Comparison of ENCODE assay signal across 32 mouse cellular contexts in genomic region chr9:119230829-119231228, GRCm38 (mm10). TPM values are rescaled to one million over a fixed set of nuclear protein-coding genes. Genes with fewer than 3 reads are reported as not detected.
A peak's percentile ranks its signal among the peaks of the same experiment; 100 is the strongest.
DNase-seq lines count a peak whose midpoint lies in the region; ATAC-seq and TF ChIP-seq lines count a peak whose summit lies in the region.
"Had no signal": no experiment of that assay in that cellular context is flagged by ENCODE, and none has a peak within 500 bp of the region (broad histone marks: within the 10 kb centered on the region; RNA-seq: fewer than 3 reads in every experiment).

No protein-coding gene starts in this region.

- TF ChIP-seq CTCF in liver, embryonic 14.5 days (IDR thresholded peaks at IDR 0.05; ENCODE audit: low read depth): no peak

- no peak overlapping the region for H3K27ac ChIP-seq in liver, embryonic 12.5 days
- no peak overlapping the region for H3K27ac ChIP-seq in liver, embryonic 14.5 days
- H3K27ac ChIP-seq: embryonic facial prominence, embryonic 12.5 days; embryonic facial prominence, embryonic 15.5 days; hindbrain, embryonic 12.5 days; hindbrain, embryonic 15.5 days had no signal

- TF ChIP-seq EP300 in liver, embryonic 14.5 days (IDR thresholded peaks at IDR 0.05; ENCODE audit: low read depth): peak; percentile 32; the same call in 1 of the 2 replicates

- H3K4me3 ChIP-seq in liver, embryonic 12.5 days: no peak overlapping the region
- no peak overlapping the region for H3K4me3 ChIP-seq in liver, embryonic 14.5 days (ENCODE audit: insufficient read depth in 1 of 2, low read depth in 2 of 2, low read length in 2 of 2)
- H3K4me3 ChIP-seq: embryonic facial prominence, embryonic 12.5 days; embryonic facial prominence, embryonic 15.5 days; hindbrain, embryonic 12.5 days; hindbrain, embryonic 15.5 days had no signal

- peaks cover under 1% of the 10 kb centered on the region; the same call in 1 of the 2 replicates for H3K36me3 ChIP-seq in liver, embryonic 12.5 days
- H3K36me3 ChIP-seq in liver, embryonic 14.5 days (replicated peaks; ENCODE audit: control insufficient read depth, insufficient read depth, low read depth): no peaks in the 10 kb centered on the region

- no peak overlapping the region for H3K9ac ChIP-seq in liver, embryonic 12.5 days
- no peak overlapping the region for H3K9ac ChIP-seq in liver, embryonic 14.5 days (replicated peaks)
- H3K9ac ChIP-seq: embryonic facial prominence, embryonic 12.5 days; embryonic facial prominence, embryonic 15.5 days; forebrain, postnatal 0 days; hindbrain, embryonic 12.5 days; hindbrain, embryonic 15.5 days had no signal

- 20% methylated on average over 2 of the region's 2 CpGs for WGBS in liver, embryonic 12.5 days (ENCODE audit: insufficient replicate concordance)
- WGBS in liver, embryonic 14.5 days (ENCODE audit: insufficient replicate concordance): 14% methylated on average over 2 of the region's 2 CpGs

- no peaks in the 10 kb centered on the region for H3K9me3 ChIP-seq in liver, embryonic 12.5 days (replicated peaks)
- no peaks in the 10 kb centered on the region for H3K9me3 ChIP-seq in liver, embryonic 14.5 days (ENCODE audit: control insufficient read depth, low read length)
- H3K9me3 ChIP-seq: embryonic facial prominence, embryonic 12.5 days; embryonic facial prominence, embryonic 15.5 days; hindbrain, embryonic 12.5 days; hindbrain, embryonic 15.5 days had no signal

- peak; percentile 51; the same call in 1 of the 2 replicates for ATAC-seq in liver, embryonic 12.5 days
- ATAC-seq in liver, embryonic 14.5 days (ENCODE audit: insufficient read depth): no peak; the same call in 1 of the 2 replicates
- 0 out of 2 replicates have a peak, but pooled peaks have one; percentile 34 for ATAC-seq in megakaryocyte progenitor cell, adult 5-6 weeks (replicated peaks; ENCODE audit: poor library complexity)
- ATAC-seq: activated CD4-positive, CD25-positive, alpha-beta regulatory T cell, adult 4 months; CD4-positive, CD25-positive, alpha-beta regulatory T cell, adult 4 months; forebrain, embryonic 14.5 days; forebrain, postnatal 0 days had no signal

- no peak for DNase-seq in liver
- DNase-seq in liver, embryonic 14.5 days (ENCODE audit: low read depth in 3 of 3, low spot score in 3 of 3): no peak
- no peak for DNase-seq in layer of hippocampus, adult 9-10 months (ENCODE audit: low spot score)
- DNase-seq in cerebellum, adult 18-20 months: no peak
- no peak for DNase-seq in frontal cortex, postnatal 25 days (ENCODE audit: low spot score in 2 of 2)
- DNase-seq: adrenal gland, adult 8-10 months; adrenal gland, postnatal 25 days; cerebellum, adult 11-12 months; cerebellum, adult 9-10 months; cerebellum, postnatal 14 days; forebrain, postnatal 0 days; gastrocnemius, postnatal 25 days had no signal

- no peaks in the 10 kb centered on the region for H3K27me3 ChIP-seq in liver, embryonic 12.5 days (replicated peaks)
- no peaks in the 10 kb centered on the region for H3K27me3 ChIP-seq in liver, embryonic 14.5 days (ENCODE audit: control insufficient read depth, insufficient read depth, low read length)
- H3K27me3 ChIP-seq: embryonic facial prominence, embryonic 12.5 days; embryonic facial prominence, embryonic 15.5 days; hindbrain, embryonic 12.5 days; hindbrain, embryonic 15.5 days had no signal

- no peak overlapping the region for H3K4me2 ChIP-seq in liver, embryonic 12.5 days
- no peak overlapping the region for H3K4me2 ChIP-seq in liver, embryonic 14.5 days (ENCODE audit: low read depth)
- H3K4me2 ChIP-seq: embryonic facial prominence, embryonic 12.5 days; embryonic facial prominence, embryonic 15.5 days; heart, embryonic 11.5 days; hindbrain, embryonic 12.5 days; hindbrain, embryonic 15.5 days had no signal

- H3K4me1 ChIP-seq in liver, embryonic 12.5 days: peaks cover 26% of the 10 kb centered on the region
- H3K4me1 ChIP-seq in liver, embryonic 14.5 days (replicated peaks; ENCODE audit: control insufficient read depth in 2 of 2, insufficient read depth in 2 of 2, low read length in 1 of 2): peaks cover 6 to 17% of the 10 kb centered on the region in 2 experiments; a peak in 2 of 4 replicates
- H3K4me1 ChIP-seq: embryonic facial prominence, embryonic 12.5 days; embryonic facial prominence, embryonic 15.5 days; hindbrain, embryonic 12.5 days; hindbrain, embryonic 15.5 days had no signal

RNA-seq across cellular contexts. Expression of gene Slc22a13, which starts 21.9 kb away (rescaled TPM):
- polyA plus RNA-seq in liver, embryonic 12.5 days (2016; fragmentation: Nextera tagmentation; extraction: Ambion mirVana): not detected in 2 replicates
- 0.02 TPM in 2 replicates for polyA plus RNA-seq in liver, embryonic 14.5 days (2012; rRNA removed)
- not detected in 2 replicates for polyA plus RNA-seq in liver, embryonic 14.5 days (2014; fragmentation: Nextera tagmentation; extraction: Ambion mirVana)
- not detected in 2 replicates for total RNA-seq in megakaryocyte progenitor cell, adult 5-6 weeks (2015)
- total RNA-seq in megakaryocyte progenitor cell, adult 5-6 weeks (2017): not detected in 2 replicates
- total RNA-seq: adrenal gland, adult 8-10 months; adrenal gland, postnatal 25 days; forebrain, postnatal 0 days; gastrocnemius, adult 8-10 months; gastrocnemius, postnatal 25 days; heart, adult 8-10 months; heart, postnatal 25 days; hematopoietic stem cell, adult 5-6 weeks had no signal
- polyA plus RNA-seq: activated CD4-positive, CD25-positive, alpha-beta regulatory T cell, adult 4 months; C2C12; CD4-positive, CD25-positive, alpha-beta regulatory T cell, adult 4 months; embryonic facial prominence, embryonic 12.5 days; embryonic facial prominence, embryonic 15.5 days; forebrain, embryonic 11.5 days; forebrain, embryonic 14.5 days; forebrain, postnatal 0 days; frontal cortex, adult 2 months; gonadal fat pad, adult 2 months; heart, embryonic 11.5 days; heart, embryonic 14.5 days; heart, postnatal 0 days; hindbrain, embryonic 15.5 days had no signal
